Mouse (Mus musculus): ENCODE measurements around the gene Col25a1. TPM values are rescaled to one million over a fixed set of nuclear protein-coding genes. Genes with fewer than 3 reads are reported as not detected.

The Col25a1 gene
- total and polyA plus RNA-seq, 2 experiments from 2014 or later: 4.2 to 15.7 TPM

DNA sequence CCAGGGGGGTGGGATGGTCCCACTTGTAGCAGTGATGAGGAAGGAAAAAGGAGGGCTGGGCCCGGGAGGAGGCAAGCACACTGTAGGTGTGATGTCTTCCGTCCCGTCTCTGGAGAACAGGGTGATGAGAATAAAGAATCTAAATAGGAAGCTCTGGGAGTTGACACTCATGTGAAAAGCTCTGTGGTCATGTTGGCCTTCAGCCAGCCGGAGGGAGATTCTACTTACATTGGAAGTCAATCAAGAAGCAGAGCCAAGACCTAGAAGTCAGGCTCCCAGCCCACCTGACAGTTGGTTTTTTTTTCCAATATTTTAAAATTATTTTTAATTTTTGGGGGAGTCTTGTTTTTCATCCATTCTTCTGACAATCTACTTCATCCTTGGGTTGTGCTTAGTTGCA lies 297.5 kb downstream of the Col25a1 start:
- ATAC-seq (no peak), DNase-seq (ENCODE audit: low spot score) (peak; percentile 28)
- Histone ChIP-seq H3K4me1 (ENCODE audit: insufficient read depth, low read length) (no peaks in the 10 kb centered on the region), H3K4me3 (ENCODE audit: low read length) (no peak overlapping the region), H3K4me2 (ENCODE audit: low read depth, low read length) (no peak overlapping the region), H3K27me3 (ENCODE audit: insufficient read depth, low read length) (no peaks in the 10 kb centered on the region), H3K9ac (replicated peaks; ENCODE audit: low read length) (no peak overlapping the region), H3K9me3 (ENCODE audit: low read length) (no peaks in the 10 kb centered on the region), H3K36me3 (ENCODE audit: insufficient read depth, low read length) (no peaks in the 10 kb centered on the region), H3K27ac (no peak overlapping the region)
- 68% methylated on average over 4 of the region's 4 CpGs for WGBS
- no peak for TF ChIP-seq CTCF (IDR thresholded peaks at IDR 0.05; ENCODE audit: low read depth)

DNA sequence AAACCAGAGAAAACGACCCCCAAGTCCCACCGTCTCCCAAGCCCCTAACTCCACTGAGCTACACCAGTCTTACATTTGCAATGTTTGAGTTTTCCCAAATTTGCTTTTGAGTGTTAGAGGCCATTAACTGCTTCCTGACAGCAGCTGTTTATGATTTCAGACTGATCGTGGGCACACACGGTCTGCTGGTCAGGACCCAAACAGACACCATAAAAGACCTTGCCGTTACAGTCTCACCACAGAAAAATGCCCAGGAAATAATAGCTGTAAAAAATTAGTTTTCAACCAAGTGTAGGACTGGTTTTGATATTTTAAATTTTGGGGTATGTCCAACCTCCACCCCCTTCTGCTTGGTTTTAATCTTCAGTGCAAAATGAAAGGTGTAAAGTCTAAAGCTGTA lies 298.8 kb downstream of the Col25a1 start:
- Histone ChIP-seq H3K27ac (no peak overlapping the region), H3K4me3 (ENCODE audit: low read length) (no peak overlapping the region), H3K4me1 (ENCODE audit: insufficient read depth, low read length) (no peaks in the 10 kb centered on the region), H3K36me3 (ENCODE audit: insufficient read depth, low read length) (no peaks in the 10 kb centered on the region), H3K9ac (replicated peaks; ENCODE audit: low read length) (no peak overlapping the region), H3K9me3 (ENCODE audit: low read length) (no peaks in the 10 kb centered on the region), H3K4me2 (ENCODE audit: low read depth, low read length) (no peak overlapping the region), H3K27me3 (ENCODE audit: insufficient read depth, low read length) (no peaks in the 10 kb centered on the region)
- 89% methylated on average over 5 of the region's 5 CpGs for WGBS
- DNase-seq (ENCODE audit: low spot score) (no peak), ATAC-seq (no peak)
- TF ChIP-seq CTCF (IDR thresholded peaks at IDR 0.05; ENCODE audit: low read depth): no peak

DNA sequence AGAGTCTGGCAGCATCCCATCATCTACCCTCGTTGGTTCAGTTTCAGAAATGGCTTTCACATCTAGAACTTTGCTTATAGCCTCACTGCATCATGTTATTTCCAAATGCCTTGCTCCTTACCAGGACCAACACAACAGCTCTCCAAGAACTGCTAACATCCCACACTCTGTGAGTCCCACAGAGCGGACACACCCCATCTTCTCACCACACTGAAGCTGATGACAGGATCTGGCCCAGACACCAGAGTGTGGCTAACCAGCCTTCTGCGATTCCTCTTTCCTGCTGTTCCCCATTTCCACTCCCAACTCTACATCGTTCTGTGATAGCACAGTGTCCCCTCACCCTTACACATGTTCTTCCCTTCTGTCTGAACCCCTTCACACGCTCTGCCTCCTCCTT lies 301.5 kb downstream of the Col25a1 start:
- no peaks in the 10 kb centered on the region for H3K36me3 ChIP-seq (ENCODE audit: insufficient read depth, low read length)
- DNase-seq (ENCODE audit: low spot score): no peak
- H3K4me2 ChIP-seq (ENCODE audit: low read depth, low read length): no peak overlapping the region
- H3K27me3 ChIP-seq (ENCODE audit: insufficient read depth, low read length): no peaks in the 10 kb centered on the region
- H3K9me3 ChIP-seq (ENCODE audit: low read length): no peaks in the 10 kb centered on the region
- 85% methylated on average over 5 of the region's 5 CpGs for WGBS
- H3K9ac ChIP-seq (replicated peaks; ENCODE audit: low read length): no peak overlapping the region
- ATAC-seq: no peak
- no peaks in the 10 kb centered on the region for H3K4me1 ChIP-seq (ENCODE audit: insufficient read depth, low read length)
- H3K4me3 ChIP-seq (ENCODE audit: low read length): no peak overlapping the region
- TF ChIP-seq CTCF (IDR thresholded peaks at IDR 0.05; ENCODE audit: low read depth): no peak
- no peak overlapping the region for H3K27ac ChIP-seq

DNA sequence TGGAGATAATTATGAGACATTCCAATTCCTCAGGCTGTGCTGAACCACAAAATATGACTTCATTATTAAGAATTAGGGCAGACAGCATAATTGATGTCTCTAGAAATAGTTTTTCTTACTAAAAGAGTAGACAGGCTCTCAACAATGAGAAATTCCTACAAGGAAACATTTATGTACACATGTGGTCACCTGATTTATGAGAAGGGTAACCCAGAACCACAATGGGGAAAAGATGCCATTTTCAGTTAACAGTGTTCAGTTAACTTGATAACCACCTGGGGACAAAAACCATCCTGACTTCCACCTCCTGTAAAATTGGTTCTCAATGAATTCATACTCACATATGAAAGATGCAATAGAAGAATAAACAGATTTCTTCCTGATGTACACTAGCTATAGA lies 305.7 kb downstream of the Col25a1 start:
- Histone ChIP-seq H3K4me2 (ENCODE audit: low read depth, low read length) (no peak overlapping the region), H3K9me3 (ENCODE audit: low read length) (no peaks in the 10 kb centered on the region), H3K4me3 (ENCODE audit: low read length) (no peak overlapping the region), H3K27me3 (ENCODE audit: insufficient read depth, low read length) (no peaks in the 10 kb centered on the region), H3K36me3 (ENCODE audit: insufficient read depth, low read length) (no peaks in the 10 kb centered on the region), H3K9ac (replicated peaks; ENCODE audit: low read length) (no peak overlapping the region), H3K27ac (no peak overlapping the region), H3K4me1 (ENCODE audit: insufficient read depth, low read length) (no peaks in the 10 kb centered on the region)
- TF ChIP-seq CTCF (IDR thresholded peaks at IDR 0.05; ENCODE audit: low read depth): no peak
- no peak for DNase-seq (ENCODE audit: low spot score)
- ATAC-seq: no peak

DNA sequence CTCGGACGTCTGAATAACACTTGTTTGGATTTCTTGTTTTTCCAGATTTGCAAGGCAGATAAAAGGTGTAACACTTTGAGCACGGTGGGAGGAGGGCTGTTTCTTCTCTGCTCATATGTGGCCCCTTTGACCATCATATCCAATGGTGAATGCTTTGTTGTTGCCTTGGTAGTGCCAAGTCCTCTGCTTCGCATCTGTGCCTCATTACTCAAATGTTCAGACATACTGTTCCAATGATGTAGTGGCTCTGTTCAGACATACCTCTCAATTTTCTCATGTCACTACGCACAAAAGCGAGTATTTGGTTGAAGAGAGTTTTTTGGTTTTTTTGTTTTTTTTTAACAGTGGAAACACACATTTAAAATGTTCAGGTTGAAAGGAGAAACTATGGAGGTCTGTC lies 308.5 kb downstream of the Col25a1 start:
- ATAC-seq: no peak
- no peak overlapping the region for H3K4me3 ChIP-seq (ENCODE audit: low read length)
- no peak overlapping the region for H3K27ac ChIP-seq
- no peak overlapping the region for H3K4me2 ChIP-seq (ENCODE audit: low read depth, low read length)
- 84% methylated on average over 6 of the region's 6 CpGs for WGBS
- TF ChIP-seq CTCF (IDR thresholded peaks at IDR 0.05; ENCODE audit: low read depth): no peak
- no peak for DNase-seq (ENCODE audit: low spot score)
- H3K9ac ChIP-seq (replicated peaks; ENCODE audit: low read length): no peak overlapping the region
- H3K9me3 ChIP-seq (ENCODE audit: low read length): no peaks in the 10 kb centered on the region
- H3K27me3 ChIP-seq (ENCODE audit: insufficient read depth, low read length): no peaks in the 10 kb centered on the region
- no peaks in the 10 kb centered on the region for H3K4me1 ChIP-seq (ENCODE audit: insufficient read depth, low read length)
- H3K36me3 ChIP-seq (ENCODE audit: insufficient read depth, low read length): no peaks in the 10 kb centered on the region

DNA sequence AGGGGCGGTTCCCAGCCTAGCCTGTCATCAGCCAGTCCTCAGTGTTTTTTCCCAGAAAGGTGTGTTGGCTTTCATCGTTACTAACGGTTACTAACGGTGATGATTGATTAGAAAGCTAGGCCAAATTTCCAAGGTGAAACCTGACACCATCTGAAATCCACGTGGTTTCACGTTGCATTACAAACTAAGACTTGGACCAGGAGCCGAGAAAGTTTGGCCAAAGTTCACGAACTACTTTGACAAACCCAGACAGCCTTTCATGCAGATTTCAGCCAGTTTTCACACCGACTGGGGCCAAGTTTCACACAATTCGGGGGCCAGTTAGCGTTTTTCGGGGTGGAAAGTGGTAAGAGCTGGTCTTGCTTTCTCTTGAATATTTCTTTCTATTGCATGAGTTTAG lies 309.4 kb downstream of the Col25a1 start:
- no peak for TF ChIP-seq CTCF (IDR thresholded peaks at IDR 0.05; ENCODE audit: low read depth)
- no peak for ATAC-seq

DNA sequence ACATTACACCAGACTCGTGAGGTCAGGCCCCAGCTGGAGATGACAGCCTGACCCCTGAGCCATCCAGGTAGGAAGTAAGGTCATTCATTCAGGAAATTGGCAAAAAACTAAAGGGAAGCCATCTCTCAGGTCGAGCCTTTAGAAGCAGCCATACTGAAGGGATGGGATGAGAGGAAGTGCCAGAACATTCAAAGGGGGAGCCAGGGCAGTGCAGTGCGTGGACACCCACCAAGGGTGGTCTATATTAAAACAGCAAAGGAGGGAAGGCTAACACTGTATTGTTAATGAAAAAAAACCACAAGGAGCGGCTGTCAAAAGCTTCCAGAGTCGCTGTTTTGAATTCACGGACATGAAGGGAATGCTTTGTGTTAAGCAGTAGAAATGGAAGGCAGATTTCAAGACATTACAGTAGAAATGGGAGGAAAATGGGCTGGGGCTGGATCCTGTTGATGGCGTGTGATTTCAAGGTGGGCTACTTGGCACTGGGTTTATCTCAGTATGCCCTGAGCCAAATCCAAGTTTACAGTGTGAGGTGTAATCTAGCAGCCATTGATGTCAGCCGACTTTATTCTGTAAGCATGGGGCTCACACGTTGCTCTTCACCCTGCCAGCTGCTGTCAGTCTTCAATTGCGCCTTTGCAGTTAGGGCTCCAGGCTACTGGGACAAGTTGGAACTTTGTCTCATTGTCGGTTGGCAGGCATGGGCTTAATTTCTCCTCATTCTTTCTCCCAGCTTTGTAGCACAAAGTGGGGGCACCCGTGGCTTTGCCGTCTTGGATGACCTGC lies 312.7 kb downstream of the Col25a1 start:
- no peak overlapping the region for H3K27ac ChIP-seq
- H3K36me3 ChIP-seq (ENCODE audit: insufficient read depth, low read length): no peaks in the 10 kb centered on the region
- no peak overlapping the region for H3K4me2 ChIP-seq (ENCODE audit: low read depth, low read length)
- H3K9ac ChIP-seq (replicated peaks; ENCODE audit: low read length): no peak overlapping the region
- no peaks in the 10 kb centered on the region for H3K4me1 ChIP-seq (ENCODE audit: insufficient read depth, low read length)
- no peak for TF ChIP-seq CTCF (IDR thresholded peaks at IDR 0.05; ENCODE audit: low read depth)
- no peaks in the 10 kb centered on the region for H3K9me3 ChIP-seq (ENCODE audit: low read length)
- DNase-seq (ENCODE audit: low spot score): peak; percentile 4
- H3K27me3 ChIP-seq (ENCODE audit: insufficient read depth, low read length): no peaks in the 10 kb centered on the region
- no peak for ATAC-seq
- WGBS: 52% methylated on average over 13 of the region's 13 CpGs
- H3K4me3 ChIP-seq (ENCODE audit: low read length): no peak overlapping the region

More for the DNA sequence above, 309.4 kb downstream of the Col25a1 start:
- Histone ChIP-seq H3K9ac (replicated peaks; ENCODE audit: low read length) (no peak overlapping the region), H3K27me3 (ENCODE audit: insufficient read depth, low read length) (no peaks in the 10 kb centered on the region), H3K27ac (no peak overlapping the region), H3K4me2 (ENCODE audit: low read depth, low read length) (no peak overlapping the region), H3K4me1 (ENCODE audit: insufficient read depth, low read length) (no peaks in the 10 kb centered on the region), H3K9me3 (ENCODE audit: low read length) (no peaks in the 10 kb centered on the region), H3K4me3 (ENCODE audit: low read length) (no peak overlapping the region), H3K36me3 (ENCODE audit: insufficient read depth, low read length) (no peaks in the 10 kb centered on the region)
- WGBS: 74% methylated on average over 12 of the region's 12 CpGs
- DNase-seq (ENCODE audit: low spot score): no peak
